Mouse (Mus musculus) CH12.LX (cell line): ENCODE results near the gene H2-Q6.
"Not testable (repeated sequence)": the region's sequence is repeated elsewhere in the genome, so short reads cannot be mapped to it uniquely, and the experiment has no call there.

Source experiments
- CHD1 ChIP-seq: IDR thresholded peaks from 2 replicates; pipeline ENCODE4 v1.6.1; 2012; ENCODE audit warnings: low read depth, low read length, improper control_type of control experiment, inconsistent platforms
- CHD2 ChIP-seq: IDR thresholded peaks from 2 replicates; pipeline ENCODE4 v1.6.1; 2011; ENCODE audit warnings: low read length, improper control_type of control experiment
- CTCF ChIP-seq, 2 experiments: IDR thresholded peaks in 1 of 2; conservative IDR thresholded peaks in 1 of 2; 2 replicates each; pipeline ENCODE4 v1.5.1; 2011 to 2012; ENCODE audit warnings: low read depth in 2 of 2, low read length in 2 of 2, improper control_type of control experiment in 1 of 2, inconsistent platforms in 1 of 2, mild to moderate bottlenecking in 1 of 2, moderate library complexity in 1 of 2
- EP300 ChIP-seq: IDR thresholded peaks from 2 replicates; pipeline ENCODE4 v1.6.1; 2011; ENCODE audit warnings: low read length, improper control_type of control experiment
- GABPA ChIP-seq: IDR thresholded peaks from 2 replicates; pipeline ENCODE4 v1.6.1; 2012; ENCODE audit warnings: low read depth, low read length, improper control_type of control experiment, inconsistent platforms; ENCODE audit not compliant: insufficient replicate concordance
- KAT2A ChIP-seq: IDR thresholded peaks from 2 replicates; pipeline ENCODE4 v1.6.1; 2012; ENCODE audit warnings: low read length, improper control_type of control experiment, inconsistent platforms; ENCODE audit not compliant: insufficient replicate concordance
- MAZ ChIP-seq: IDR thresholded peaks from 2 replicates; pipeline ENCODE4 v1.6.1; 2012; ENCODE audit warnings: low read depth, mild to moderate bottlenecking, inconsistent platforms, low read length, improper control_type of control experiment, moderate library complexity
- MEF2A ChIP-seq: IDR thresholded peaks from 2 replicates; pipeline ENCODE4 v1.6.1; 2014; ENCODE audit warnings: low read depth, mild to moderate bottlenecking, inconsistent platforms, low read length, improper control_type of control experiment, borderline replicate concordance
- POLR2A ChIP-seq: IDR thresholded peaks from 2 replicates; pipeline ENCODE4 v1.6.1; 2011; ENCODE audit warnings: low read depth, mild to moderate bottlenecking, improper control_type of control experiment, low read length
- TCF12 ChIP-seq: IDR thresholded peaks from 2 replicates; pipeline ENCODE4 v1.6.1; 2014; ENCODE audit warnings: low read depth, mild to moderate bottlenecking, inconsistent platforms, low read length, improper control_type of control experiment
- USF1 ChIP-seq: IDR thresholded peaks from 2 replicates; pipeline ENCODE4 v1.6.1; 2014; ENCODE audit warnings: low read depth, mild to moderate bottlenecking, inconsistent platforms, low read length, improper control_type of control experiment
- ZC3H11A ChIP-seq: IDR thresholded peaks from 2 replicates; pipeline ENCODE4 v1.6.1; 2012; ENCODE audit warnings: low read depth, mild to moderate bottlenecking, inconsistent platforms, low read length, improper control_type of control experiment
- ZKSCAN1 ChIP-seq: IDR thresholded peaks from 2 replicates; pipeline ENCODE4 v1.6.1; 2012; ENCODE audit warnings: low read depth, inconsistent platforms, low read length, improper control_type of control experiment, borderline replicate concordance

- not testable (repeated sequence) for TF ChIP-seq TCF12; CHD1; CTCF (conservative IDR thresholded peaks at IDR 0.05 in 1 of 2, IDR thresholded peaks at IDR 0.05 in 1 of 2; ENCODE audit: low read depth in 2 of 2, low read length in 2 of 2); POLR2A; CHD2; USF1; KAT2A; GABPA; EP300; ZC3H11A; MEF2A; ZKSCAN1; MAZ
Observed at GRCm38 (mm10) chr17:35389796-35390195, 34.9 kb upstream of the H2-Q6 start.
